Mouse (Mus musculus): ENCODE measurements around the gene Wdr4.
"Not testable (repeated sequence)": the region's sequence is repeated elsewhere in the genome, so short reads cannot be mapped to it uniquely, and the experiment has no call there.

The Wdr4 gene

DNA sequence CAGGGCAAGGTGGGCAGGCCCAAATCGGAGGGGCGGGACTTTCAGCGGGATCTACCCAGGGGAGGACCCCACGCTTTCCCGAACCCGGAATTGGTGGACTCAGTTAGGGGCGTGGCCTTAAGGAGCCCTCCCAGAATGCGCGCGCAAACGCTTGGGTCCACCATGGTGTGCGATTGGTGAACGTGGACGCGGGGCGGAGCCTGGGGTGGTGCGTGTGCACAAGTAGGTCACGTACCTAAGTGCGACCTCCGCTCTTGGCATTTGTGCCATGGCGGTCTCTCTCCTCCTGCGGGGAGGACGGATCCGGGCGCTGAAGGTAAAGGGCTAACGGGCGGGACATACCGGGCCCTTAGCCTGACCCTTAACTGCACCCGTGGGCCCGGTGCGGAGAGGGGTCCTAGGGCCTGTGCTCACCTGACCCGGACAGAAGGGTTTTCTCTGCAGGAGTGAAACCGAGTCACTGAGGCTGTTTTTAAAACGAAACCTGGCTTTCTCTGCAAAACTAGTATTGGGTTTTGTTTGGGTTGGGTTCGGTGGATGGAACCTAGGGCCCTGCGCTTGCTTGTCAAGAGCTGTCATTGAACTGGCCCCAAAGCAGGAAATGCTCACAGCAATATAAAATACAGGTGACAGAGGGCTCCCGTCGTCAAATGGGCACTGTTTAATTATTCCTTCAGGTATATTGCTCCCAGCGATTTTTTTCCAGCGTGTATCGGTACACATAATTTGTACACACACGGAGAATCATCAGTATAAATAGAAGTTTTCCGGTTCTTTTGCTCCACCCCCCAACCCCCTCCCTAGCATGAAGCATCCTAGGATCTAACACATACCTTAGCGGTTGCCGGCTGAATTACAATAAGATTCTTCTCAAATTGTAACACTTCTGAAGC is at the start of gene Wdr4, which contains the start of gene Ndufv3:
TSS of gene Wdr4 (minus strand) at position 35 of the 893 bp plus-strand sequence.
TSS of gene Ndufv3 (plus strand) at position 170 of the 893 bp plus-strand sequence.
- DNase-seq, result peak; percentile 100

DNA sequence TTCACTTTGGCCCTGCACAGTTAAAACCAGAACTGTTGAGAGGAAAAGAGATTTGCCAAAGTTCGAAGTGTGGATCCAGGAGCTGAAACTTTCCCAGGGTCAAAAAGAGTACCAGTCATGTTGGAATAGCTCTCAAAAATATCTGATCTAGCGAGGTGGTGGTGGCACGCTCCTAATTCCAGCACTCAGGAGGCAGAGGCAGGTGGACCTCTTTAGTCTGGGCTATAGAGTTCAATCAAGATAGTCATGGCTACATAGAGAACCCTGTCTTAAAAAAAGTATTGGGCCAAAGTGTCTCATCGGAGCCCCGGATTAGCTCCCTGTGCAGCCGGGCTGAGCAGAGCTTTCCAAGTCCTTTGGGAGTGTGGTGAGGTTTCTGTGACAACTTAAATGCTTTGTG is 46.5 kb upstream of the Wdr4 start:
- DNase-seq, result no peak

DNA sequence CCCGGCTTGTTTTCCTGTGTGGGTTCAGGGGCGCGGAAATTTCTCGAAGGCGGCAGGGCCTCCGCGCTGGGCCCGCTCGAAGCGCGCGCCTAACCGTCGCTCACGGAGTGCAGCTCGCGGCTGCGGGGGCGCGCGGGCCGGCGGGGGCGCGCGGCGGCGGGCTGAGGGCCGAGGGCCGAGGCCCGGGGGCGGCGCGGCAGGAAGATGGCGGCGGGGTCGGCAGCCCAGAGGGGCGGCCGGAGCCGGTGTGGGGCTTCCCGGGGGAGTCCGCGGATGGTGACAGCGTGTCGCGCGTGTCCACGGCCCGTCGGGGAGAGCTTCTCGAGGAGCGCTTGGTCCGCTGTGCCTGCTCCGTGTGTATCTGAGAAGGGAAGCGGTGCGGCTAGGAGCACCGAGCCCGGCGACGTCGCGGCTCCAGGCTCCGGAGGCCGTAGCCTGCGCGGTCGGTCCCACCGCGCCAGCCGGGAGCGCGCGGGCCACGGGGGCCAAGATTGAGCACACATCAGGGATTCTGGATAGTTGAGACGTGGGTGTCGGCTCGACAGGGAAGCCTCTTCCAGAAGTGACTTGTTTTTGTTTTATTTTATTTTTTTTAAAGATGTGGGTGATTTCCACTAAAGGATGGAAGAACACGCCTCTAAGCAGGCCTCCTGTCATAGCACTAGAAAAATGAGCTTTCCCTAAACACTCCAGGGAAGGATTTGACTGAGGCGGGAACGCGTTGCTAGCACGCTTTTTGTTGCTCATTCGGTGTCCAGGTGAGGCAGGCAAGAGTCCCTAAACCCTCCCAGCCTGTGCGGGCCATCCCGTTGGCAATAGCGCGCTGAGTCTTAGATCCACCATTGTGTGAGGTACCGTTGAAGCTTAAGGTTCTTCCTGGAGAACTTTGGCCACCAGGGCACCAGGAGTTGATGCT is 45.6 kb upstream of the Wdr4 start:
- peak; percentile 91 for DNase-seq

DNA sequence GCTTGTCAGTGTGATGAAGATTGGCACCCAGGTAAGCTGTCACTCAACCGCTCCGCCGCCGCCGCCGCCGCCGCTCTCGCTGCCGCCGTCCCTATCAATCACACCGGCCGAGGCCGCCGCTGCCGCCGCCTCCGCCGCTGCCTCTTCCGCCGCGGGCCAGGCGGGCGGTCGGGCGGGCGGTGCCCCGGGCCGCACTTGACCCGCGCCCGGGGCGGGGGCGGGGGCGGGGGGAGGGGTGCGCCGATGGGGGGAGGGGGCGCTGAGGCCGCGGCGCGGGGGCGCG is 45.0 kb upstream of the Wdr4 start:
- DNase-seq, result no peak

DNA sequence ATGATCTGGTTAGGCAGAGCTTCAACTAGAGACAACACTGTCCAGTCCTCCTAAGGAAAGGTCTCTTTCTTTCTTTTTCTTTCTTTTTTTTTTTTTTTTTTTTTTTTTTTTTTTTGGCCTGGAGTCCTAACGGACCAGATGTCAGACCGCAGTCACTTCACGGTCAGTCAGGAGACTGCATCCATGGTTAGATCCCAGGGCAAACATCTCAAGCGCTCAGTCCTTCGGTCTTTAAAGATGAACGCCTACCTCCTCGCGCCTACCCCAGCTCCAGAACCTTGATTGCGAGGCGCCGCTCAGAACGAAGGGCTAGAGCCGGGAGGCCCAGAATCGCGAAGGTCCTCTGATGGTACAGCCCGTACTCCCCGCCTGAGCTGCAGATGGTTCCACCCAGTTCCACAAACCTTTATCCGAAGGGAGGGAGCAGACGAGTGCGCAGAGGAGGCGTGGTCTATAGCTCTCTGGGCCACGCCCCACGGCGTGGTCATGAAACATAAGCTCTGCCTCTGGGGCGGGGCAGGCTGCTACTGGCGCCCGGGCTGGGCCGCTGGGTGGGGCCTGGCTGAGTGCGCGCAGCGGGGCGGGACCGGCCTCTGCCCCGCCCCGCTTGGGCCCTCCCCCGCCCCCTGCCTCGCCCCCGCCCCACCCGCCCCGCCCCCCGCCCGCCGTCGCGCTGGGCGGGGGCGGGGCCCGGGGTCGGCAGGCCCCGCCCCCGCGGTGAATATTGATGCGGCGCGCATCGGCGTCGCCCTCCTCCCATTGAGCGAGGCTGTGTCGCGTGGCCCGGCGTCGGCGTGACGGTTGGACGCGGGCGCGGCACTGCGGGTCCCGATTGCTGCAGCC is 44.5 kb upstream of the Wdr4 start, which contains the start of gene Pknox1:
TSS of gene Pknox1 (plus strand) at position 720 of the 843 bp plus-strand sequence.
- peak; percentile 100 for DNase-seq

DNA sequence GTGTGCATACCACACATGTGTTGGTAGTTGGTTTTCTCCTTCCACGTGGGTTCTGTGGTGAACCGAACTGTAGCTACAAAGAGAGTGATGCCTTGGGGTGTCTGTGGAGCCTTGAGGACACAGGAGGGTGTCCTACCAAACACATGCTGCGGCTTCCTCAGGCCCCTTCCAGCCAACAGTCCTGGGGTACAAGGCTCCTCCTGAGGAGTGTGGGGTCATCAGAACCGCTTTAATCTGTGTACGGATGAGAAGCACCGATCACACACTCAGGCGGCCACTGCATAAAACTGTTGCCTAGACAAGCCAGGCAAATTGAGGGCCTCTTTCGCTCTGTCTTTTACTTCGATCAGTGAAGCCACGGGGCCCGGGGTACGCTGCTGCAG is 43.8 kb upstream of the Wdr4 start:
- DNase-seq, result peak; percentile 60

DNA sequence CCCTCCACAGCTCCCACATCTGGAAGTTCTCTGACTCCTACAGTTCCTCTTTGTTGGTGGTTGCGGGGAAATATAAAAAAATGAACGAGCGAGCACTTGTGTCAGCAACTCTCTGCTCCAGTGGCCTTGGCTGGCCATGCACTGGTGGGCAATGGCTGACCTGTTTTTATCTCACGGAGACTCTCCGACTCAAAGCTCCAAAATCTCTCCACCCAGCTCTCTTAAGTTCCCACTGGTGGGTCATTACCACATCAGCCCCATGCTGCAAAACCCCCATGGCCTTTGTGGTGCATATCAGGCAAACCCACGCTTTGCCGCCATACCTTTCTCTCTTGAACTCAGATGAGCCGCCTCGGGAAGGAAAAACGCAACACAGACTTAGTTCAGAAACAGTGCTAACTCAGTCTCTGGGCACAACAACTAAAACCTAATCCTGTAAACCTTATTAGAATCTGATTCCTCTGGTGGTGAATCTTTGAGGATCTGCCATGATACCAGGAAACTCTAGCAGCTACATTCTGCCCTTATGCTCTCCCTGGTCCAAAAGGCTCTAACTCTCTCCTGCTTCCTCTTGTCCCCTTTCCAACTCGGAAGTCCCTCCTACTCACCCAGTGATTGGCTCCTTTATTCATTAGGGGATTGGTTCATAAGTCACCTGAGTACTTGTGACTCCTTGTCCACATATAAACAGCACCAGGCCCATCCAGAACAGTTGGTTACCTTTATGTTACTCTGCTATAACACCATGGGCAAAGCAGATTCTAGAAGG is 39.4 kb upstream of the Wdr4 start:
- DNase-seq, result no peak

DNA sequence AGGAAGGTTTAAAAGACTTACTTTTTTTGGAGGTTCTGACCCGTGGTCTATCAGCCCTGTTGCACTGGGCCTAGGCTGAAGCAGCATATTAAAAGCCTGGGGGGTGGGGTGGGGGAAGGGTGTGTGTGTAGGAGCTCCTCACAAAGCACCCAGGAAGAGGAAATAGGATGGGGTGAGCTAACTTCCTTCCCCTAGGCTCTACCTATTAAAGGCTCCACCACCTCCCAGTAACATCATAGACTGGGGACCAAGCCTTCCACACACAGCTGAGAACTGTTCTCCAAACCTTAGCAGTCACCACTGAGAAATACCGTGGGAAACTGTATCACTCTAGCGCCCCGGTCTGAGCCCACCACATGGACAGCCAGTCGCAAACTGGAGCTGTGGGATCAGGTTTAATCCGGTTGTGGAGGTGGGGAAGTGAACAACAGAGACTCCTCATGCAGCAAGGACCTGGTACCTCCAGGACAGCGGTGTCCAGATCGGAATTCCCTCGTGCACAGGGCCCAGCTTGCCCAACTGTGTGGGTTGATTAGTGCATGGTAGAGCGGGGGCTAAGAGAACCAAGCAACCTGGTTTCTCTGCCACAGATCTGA is 38.3 kb upstream of the Wdr4 start:
- peak; percentile 27 for DNase-seq

DNA sequence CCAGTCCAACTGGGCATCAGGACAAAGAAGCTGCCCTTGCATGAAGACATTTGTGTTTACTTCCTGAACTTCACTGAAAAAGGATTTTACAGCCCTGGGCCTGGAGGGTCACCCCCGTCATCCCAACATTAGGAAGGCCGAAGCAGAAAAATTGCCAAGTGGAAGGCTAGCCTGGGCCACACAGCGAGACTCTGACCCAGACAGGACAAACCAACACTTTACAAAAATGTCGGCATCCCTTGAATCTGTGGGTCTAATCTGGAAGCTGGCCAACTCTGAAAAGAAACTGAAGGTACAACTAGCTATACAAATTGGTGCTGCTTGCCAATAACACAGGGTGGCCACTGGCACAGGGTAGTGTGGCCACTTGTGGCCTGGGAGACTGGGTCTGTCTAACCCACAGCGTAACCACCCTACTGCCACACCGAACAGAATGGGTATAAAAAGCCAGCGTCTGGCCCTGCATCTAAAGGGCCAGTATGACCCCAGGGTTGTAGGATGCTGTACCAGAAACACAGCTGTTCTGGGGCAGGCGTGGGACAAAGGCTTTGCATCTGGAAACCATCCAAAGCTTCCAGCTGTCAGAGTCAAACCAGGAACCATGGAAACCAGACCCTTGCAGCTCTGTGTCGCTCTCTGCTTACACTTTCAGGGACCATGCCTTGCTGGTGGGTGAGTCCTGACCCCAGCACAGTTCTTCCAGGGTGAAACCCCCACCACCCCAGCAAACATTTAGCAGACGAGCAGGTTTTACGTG is 37.5 kb upstream of the Wdr4 start:
- peak; percentile 83 for DNase-seq

DNA sequence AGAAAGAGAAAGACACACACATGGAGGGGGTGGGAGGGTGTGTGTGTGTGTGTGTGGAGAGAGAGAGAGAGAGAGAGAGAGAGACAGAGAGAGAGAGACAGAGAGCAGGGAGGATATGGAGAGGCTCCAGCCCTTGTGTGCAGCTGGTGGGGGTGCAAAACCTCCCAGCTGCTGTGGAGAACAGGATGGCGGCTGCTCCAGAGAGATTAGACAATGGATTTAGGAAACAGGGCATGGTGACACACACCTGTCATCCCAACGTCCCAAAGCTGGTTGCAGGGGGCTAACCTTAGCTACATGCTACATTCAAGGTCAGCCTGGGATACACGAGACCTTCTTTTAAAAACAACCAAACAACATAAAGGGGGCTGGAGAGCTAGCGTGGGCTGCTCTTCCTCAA is 36.5 kb upstream of the Wdr4 start:
- no peak for DNase-seq

DNA sequence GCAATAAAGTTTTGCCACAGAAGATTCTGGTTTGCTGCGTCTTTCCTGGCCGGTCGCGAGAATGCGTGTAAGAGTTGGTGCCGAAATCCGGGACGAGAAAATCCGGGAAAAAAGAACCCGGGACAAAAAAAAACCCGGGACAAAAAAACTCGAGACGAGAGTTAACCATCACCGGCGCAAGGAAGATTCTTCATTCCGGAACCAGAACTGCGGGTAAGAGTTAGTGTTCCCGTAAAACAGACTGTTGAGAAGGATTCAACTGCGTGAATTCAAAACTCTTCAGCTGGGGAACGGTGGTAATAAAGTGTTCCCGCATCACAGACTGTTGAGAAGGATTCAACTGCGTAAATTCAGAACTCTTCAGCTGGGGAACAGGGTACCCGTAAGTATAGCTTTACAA is 32.8 kb upstream of the Wdr4 start:
- not testable (repeated sequence) for DNase-seq

DNA sequence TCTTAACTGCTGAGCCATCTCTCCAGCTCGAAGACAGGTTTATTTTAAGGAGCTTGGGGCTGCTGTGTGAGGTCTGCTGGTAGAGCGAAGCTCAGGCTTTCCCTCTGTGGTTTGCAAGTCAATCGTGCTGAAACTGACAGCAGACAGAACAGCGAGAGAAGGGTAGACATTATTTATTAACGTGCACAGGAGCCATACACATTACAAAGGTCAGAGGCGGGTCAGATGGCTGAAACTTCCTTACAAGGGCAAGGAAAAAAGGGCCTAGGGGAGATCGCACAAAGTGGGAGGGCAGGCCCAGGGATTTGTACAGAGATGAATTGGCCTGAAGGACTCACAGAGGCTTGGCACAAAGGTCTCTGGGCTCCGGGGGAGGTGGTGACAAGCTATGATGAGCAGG is 29.6 kb upstream of the Wdr4 start:
- DNase-seq, result peak; percentile 43

DNA sequence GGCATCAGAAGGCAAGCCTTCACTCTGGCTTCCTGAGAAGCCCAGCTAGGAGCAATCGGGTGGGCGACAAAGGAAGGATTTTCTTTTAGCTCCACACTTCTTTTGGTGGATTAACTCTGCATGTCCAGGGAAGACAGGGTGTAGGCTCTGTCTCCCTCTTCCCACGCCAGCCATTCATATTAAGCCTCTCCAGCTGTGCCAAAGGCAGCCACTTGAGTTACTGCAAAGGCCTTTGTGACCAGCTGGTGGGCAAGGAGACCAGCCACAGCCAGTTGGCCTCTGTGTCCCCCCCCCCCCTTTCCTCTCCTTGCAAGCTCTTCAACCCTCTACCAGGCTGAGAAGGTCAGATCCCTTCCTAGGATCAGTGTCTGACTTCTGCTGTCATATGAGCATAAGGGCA is 28.2 kb upstream of the Wdr4 start:
- DNase-seq, result no peak

DNA sequence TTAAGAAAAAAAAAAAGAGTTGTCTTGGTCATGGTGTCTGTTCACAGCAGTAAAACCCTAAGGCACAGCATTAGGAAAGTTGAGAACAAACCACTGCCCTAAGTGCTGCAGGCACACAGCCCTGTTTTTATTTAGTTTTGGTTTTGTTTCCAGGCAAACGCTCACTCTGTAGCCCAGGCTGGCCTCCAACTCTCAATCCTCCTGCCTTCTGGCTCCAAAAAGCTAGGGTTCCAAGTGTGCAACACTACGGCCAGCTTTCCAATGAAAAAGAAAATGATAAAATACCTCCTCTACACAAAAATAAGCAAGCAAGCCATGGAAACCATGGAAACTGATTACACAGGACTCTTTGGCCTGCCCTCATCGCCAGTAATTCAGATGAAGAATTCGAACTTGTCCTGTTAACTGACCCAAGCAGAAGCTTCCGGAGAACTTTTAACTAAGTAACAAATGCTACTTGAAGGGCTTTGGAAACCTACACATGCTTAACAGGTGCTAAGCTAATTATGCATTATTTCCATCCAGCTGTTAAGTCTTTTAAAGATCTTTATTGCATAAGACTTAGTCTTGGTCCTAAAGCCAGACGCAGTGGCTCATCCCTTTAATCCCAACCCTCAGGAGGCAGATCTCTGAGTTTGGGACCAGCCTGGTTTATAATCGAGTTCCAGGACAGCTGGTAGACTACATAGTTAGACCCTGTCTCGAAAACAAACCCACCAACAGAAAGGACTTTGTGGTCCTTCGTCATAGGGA is 26.8 kb upstream of the Wdr4 start:
- no peak for DNase-seq

DNA sequence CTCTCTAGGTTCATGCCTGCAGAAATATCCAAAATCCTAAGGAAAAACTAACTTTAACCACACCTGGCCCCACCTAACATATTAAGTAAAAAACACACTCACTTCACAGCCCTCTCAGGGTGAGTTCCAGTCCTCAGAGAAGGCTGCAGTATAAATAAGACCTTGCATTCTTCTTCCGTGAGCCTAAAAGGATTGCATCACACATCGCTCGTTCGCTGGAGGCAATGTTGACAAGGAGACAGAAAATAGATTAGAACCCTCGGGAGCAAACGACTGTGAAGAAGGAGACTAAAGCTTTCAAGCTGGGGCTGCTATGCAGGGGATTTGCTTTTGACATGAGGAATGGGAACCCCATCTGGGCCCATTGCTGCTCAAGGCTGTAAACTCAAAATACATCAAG is 23.8 kb upstream of the Wdr4 start:
- DNase-seq, result no peak

DNA sequence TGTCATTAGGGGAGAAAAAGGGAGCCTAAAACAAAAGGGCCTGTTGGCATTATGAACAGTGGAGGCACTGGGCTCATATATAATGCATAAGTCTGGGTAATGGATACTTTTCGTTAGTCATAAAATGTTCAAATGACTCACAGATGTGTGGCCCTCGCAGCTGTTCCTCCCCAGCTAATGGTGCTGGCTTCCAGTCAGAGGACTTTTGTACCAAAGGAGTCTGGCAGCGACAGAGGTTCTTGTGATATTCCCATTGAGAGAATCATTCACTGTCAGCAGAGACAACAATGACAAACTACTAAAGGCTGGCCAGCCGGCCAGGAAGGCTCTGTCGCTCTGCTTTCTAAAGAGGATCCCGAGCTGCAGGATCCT is 21.7 kb upstream of the Wdr4 start:
- DNase-seq, result peak; percentile 54

DNA sequence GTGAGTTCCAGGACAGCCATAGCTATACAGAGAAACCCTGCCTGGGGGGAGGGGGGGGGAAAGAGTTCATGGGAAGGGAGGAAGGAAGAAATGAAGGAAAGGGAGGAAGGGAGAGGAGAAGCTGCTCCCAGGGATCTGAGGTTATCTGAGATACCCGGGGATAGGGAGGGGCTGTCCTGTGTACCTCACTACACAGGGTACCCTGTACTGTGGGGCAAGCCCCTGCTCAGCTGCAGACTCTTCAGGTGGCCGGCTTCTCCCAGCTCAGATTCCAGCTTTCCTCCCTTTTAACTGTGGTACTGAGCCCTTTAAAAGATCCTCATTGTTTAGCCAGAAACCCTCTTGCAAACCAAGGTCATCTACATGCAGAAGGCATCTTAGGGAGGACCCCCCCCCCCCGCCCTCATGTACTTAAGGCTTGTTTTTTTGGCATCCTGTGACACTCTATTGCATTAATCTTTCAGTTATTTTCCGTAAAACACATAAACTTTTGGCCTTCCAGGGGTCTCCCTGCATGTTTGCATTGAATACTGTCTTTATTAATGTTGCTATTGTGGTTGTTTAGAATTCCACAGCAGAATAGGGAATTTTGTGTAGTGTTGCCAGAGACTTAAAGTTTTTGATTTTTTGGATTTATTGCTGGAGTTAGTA is 21.2 kb upstream of the Wdr4 start:
- DNase-seq, result no peak

DNA sequence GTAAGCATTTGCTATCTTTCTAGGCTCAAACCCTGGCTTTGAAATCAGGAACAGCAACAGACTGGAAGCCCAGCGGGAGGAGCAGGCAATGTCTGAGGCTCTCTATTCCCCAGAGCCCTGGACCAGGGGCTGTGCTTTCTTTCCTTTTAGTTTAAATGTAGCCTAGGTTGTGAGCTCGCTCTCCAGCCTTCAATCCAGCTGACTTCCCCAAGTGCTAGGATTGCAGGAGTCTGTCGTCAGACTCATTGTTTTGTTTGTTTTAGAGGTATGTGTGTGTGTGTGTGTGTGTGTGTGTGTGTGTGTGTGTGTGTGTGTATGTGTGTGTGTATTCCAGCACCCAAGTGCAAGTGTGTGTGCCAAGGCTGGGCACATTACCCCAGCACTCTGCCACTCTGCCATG is 20.3 kb upstream of the Wdr4 start:
- DNase-seq, result no peak

DNA sequence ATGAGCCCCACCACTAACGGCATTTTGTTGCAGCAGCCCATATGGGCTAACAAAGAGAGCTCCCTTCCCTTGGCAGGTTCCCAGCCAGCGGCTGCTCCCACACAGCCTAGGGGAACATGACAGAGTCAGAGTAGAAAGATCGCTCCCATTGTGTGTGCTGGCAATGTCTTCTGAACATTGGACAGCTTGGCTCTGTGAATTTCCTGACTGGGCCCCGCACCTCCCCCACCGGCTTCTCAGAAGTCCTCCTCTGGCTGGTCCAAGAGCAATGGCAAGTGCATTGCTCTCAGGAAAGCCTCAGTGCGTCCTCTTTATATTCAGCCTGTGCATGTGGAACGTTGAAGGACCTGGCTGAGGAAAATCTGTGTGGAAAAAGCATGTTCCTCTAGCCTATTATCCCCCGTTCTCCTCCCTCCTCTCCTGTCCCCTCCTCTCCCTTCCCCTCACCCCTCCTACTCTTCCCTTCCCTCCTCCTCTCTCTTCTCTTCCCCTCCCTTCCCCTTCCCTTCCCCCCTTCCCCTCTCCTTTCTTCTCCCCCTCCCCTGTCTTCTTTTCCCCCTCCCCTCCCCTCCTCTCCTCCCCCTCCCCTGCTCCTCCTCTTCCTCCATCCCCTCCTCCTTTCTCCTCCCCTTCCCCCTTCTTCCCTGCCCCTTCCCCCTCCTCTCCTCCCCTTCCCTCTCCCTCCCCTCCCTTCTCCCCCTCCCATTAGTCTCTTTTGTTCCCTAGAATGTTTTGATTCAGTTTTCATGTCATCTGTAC is 16.3 kb upstream of the Wdr4 start:
- DNase-seq, result peak; percentile 52
